In the genomic region with DNA sequence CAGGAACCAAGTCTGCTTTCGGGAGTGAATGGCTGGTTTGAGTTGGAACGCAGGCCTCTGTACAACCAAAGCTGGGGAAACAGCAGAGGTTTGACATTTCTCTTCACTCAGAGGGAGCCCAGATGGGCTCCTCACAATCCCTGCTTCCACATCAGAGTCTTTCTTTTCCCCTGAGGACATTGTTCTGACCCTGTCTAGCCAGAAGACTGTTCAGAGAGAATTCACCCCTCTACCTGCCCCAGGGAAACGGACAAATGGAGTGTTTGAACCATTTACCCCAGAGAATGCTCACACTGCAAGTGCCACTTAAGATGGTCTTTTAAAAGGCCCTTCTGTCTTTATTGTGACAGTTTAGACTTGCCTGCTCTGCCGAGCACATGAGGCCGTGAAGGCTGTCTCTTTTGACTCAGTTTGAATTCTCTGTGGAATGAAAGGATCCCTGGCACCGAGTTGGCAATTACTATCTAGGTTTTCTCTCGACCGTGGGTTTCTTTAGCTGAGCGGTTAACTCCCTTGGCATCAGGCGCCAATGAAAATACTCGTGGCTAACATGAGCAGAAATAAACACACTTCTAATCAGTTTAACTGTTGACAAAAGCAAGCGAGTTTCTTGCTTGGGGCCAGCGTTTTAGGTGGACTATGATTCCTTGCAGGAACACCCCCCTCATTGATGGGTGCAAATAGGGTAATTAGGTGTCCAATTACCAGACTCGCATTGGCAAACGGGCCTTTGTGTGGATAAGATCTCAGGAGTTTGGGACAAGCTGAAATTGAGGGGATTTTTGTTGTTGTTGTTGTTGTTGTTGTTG, we compare ENCODE assay signal across 21 mouse cellular contexts.
A peak's percentile ranks its signal among the peaks of the same experiment; 100 is the strongest.
DNase-seq lines count a peak whose midpoint lies in the region; ATAC-seq and TF ChIP-seq lines count a peak whose summit lies in the region.
"Had no signal": no experiment of that assay in that cellular context is flagged by ENCODE, and none has a peak within 500 bp of the region (broad histone marks: within the 10 kb centered on the region; RNA-seq: fewer than 3 reads in every experiment).

No protein-coding gene starts in this region.

- peak; percentile 15 for DNase-seq in embryo, embryonic 10.5 days (ENCODE audit: low spot score)
- no peak for DNase-seq in embryo, embryonic 9.5 days (ENCODE audit: extremely low spot score)
- peak; percentile 12 for DNase-seq in midbrain, embryonic 14.5 days
- no peak for DNase-seq in midbrain, embryonic 10.5 days (ENCODE audit: low spot score)
- no peak for DNase-seq in liver, postnatal 0 days
- no peak for DNase-seq in lung, postnatal 10 days
- DNase-seq: adrenal gland, postnatal 14 days; cerebellum, adult 9-11 months; gastrocnemius, adult 2 months; heart, postnatal 10 days; liver; thymus, adult 18-20 months; thymus, postnatal 36 days had no signal

- H3K4me1 ChIP-seq in midbrain, embryonic 14.5 days (ENCODE audit: control insufficient read depth, insufficient read depth, low read length), result peaks cover 6% of the 10 kb centered on the region; the same call in 1 of the 2 replicates
- H3K4me1 ChIP-seq in midbrain, embryonic 10.5 days, result peaks cover 7% of the 10 kb centered on the region
- peaks cover 8% of the 10 kb centered on the region for H3K4me1 ChIP-seq in forebrain, embryonic 16.5 days (replicated peaks; ENCODE audit: control insufficient read depth, insufficient read depth, low read length)
- no peaks in the 10 kb centered on the region for H3K4me1 ChIP-seq in liver, postnatal 0 days (ENCODE audit: insufficient read depth)
- H3K4me1 ChIP-seq: embryonic facial prominence, embryonic 12.5 days; heart, embryonic 12.5 days had no signal

- 47% methylated on average over 15 of the region's 15 CpGs for WGBS in midbrain, embryonic 14.5 days
- WGBS in midbrain, embryonic 10.5 days, result 51% methylated on average over 15 of the region's 15 CpGs
- 5% methylated on average over 15 of the region's 15 CpGs for WGBS in forebrain, embryonic 16.5 days
- WGBS in liver, postnatal 0 days (ENCODE audit: insufficient replicate concordance), result 48% methylated on average over 15 of the region's 15 CpGs

- H3K4me3 ChIP-seq in midbrain, embryonic 14.5 days (replicated peaks; ENCODE audit: low read depth, low read length), result no peak overlapping the region
- H3K4me3 ChIP-seq in midbrain, embryonic 10.5 days, result no peak overlapping the region
- H3K4me3 ChIP-seq in forebrain, embryonic 16.5 days (replicated peaks; ENCODE audit: low read length), result no peak overlapping the region
- no peak overlapping the region for H3K4me3 ChIP-seq in liver, postnatal 0 days (ENCODE audit: low read depth, low read length)
- H3K4me3 ChIP-seq: embryonic facial prominence, embryonic 12.5 days; erythroblast, embryonic 14.5 days; gastrocnemius, adult 2 months; heart, embryonic 12.5 days; limb, embryonic 10.5 days; midbrain, embryonic 12.5 days had no signal

- ATAC-seq in midbrain, embryonic 14.5 days (ENCODE audit: low FRiP score, low TSS enrichment), result no peak
- peak; percentile 84 for ATAC-seq in forebrain, embryonic 16.5 days
- no peak for ATAC-seq in liver, postnatal 0 days
- ATAC-seq: intestine, postnatal 0 days; lung, postnatal 0 days had no signal

- no peak overlapping the region for H3K27ac ChIP-seq in midbrain, embryonic 14.5 days (replicated peaks; ENCODE audit: low read depth, low read length)
- no peak overlapping the region for H3K27ac ChIP-seq in midbrain, embryonic 10.5 days (replicated peaks)
- peak overlapping the region; percentile 56 for H3K27ac ChIP-seq in forebrain, embryonic 16.5 days (ENCODE audit: low read length)
- no peak overlapping the region for H3K27ac ChIP-seq in liver, postnatal 0 days (ENCODE audit: low read depth)
- H3K27ac ChIP-seq: embryonic facial prominence, embryonic 12.5 days; gastrocnemius, adult 2 months; limb, embryonic 10.5 days; midbrain, embryonic 12.5 days had no signal

- H3K9ac ChIP-seq in midbrain, embryonic 14.5 days (replicated peaks; ENCODE audit: low read length), result no peak overlapping the region
- no peak overlapping the region for H3K9ac ChIP-seq in forebrain, embryonic 16.5 days (replicated peaks; ENCODE audit: low read depth, low read length)
- no peak overlapping the region for H3K9ac ChIP-seq in liver, postnatal 0 days (replicated peaks)
- H3K9ac ChIP-seq: embryonic facial prominence, embryonic 12.5 days; heart, embryonic 12.5 days; midbrain, embryonic 12.5 days had no signal

- no peaks in the 10 kb centered on the region for H3K36me3 ChIP-seq in midbrain, embryonic 14.5 days (ENCODE audit: control insufficient read depth, insufficient read depth, low read length)
- H3K36me3 ChIP-seq in midbrain, embryonic 10.5 days, result no peaks in the 10 kb centered on the region
- no peaks in the 10 kb centered on the region for H3K36me3 ChIP-seq in forebrain, embryonic 16.5 days (ENCODE audit: control insufficient read depth, insufficient read depth)
- no peaks in the 10 kb centered on the region for H3K36me3 ChIP-seq in liver, postnatal 0 days (replicated peaks; ENCODE audit: insufficient read depth, low read length)
- H3K36me3 ChIP-seq: embryonic facial prominence, embryonic 12.5 days; heart, embryonic 12.5 days; limb, embryonic 10.5 days; midbrain, embryonic 12.5 days had no signal

- H3K4me2 ChIP-seq in midbrain, embryonic 14.5 days (ENCODE audit: low read length), result no peak overlapping the region
- peak overlapping the region; percentile 14; the same call in 1 of the 2 replicates for H3K4me2 ChIP-seq in forebrain, embryonic 16.5 days (ENCODE audit: low read length)
- H3K4me2 ChIP-seq in liver, postnatal 0 days (ENCODE audit: low read depth, low read length), result no peak overlapping the region
- H3K4me2 ChIP-seq: embryonic facial prominence, embryonic 12.5 days; heart, embryonic 12.5 days; midbrain, embryonic 12.5 days had no signal

- TF ChIP-seq CTCF in liver, postnatal 0 days (IDR thresholded peaks at IDR 0.05; ENCODE audit: low read depth), result no peak

- peaks cover 9% of the 10 kb centered on the region for H3K27me3 ChIP-seq in midbrain, embryonic 14.5 days (ENCODE audit: control insufficient read depth, insufficient read depth, low read length)
- H3K27me3 ChIP-seq in midbrain, embryonic 10.5 days (ENCODE audit: low read depth, poor library complexity, severe bottlenecking), result peaks cover 8% of the 10 kb centered on the region; the same call in 1 of the 2 replicates
- no peaks in the 10 kb centered on the region for H3K27me3 ChIP-seq in forebrain, embryonic 16.5 days (replicated peaks; ENCODE audit: control insufficient read depth, insufficient read depth, low read length)
- H3K27me3 ChIP-seq in liver, postnatal 0 days (ENCODE audit: insufficient read depth, low read length), result no peaks in the 10 kb centered on the region
- H3K27me3 ChIP-seq: embryonic facial prominence, embryonic 12.5 days; heart, embryonic 12.5 days had no signal

- TF ChIP-seq EP300 in liver, postnatal 0 days (IDR thresholded peaks at IDR 0.05; ENCODE audit: low read depth), result no peak

- H3K9me3 ChIP-seq in midbrain, embryonic 14.5 days (ENCODE audit: control insufficient read depth, low read length), result no peaks in the 10 kb centered on the region
- no peaks in the 10 kb centered on the region for H3K9me3 ChIP-seq in midbrain, embryonic 10.5 days (replicated peaks)
- H3K9me3 ChIP-seq in forebrain, embryonic 16.5 days (ENCODE audit: control insufficient read depth, low read length), result no peaks in the 10 kb centered on the region
- H3K9me3 ChIP-seq in liver, postnatal 0 days (ENCODE audit: low read length), result no peaks in the 10 kb centered on the region
- H3K9me3 ChIP-seq: embryonic facial prominence, embryonic 12.5 days; heart, embryonic 12.5 days; limb, embryonic 10.5 days; midbrain, embryonic 12.5 days had no signal

Comparison
In these comparisons a context has a peak if more than half of its experiments do, and no peak if none do; other contexts are left out.
1. DNase-seq: peak in embryo, embryonic 10.5 days (single experiment) and midbrain, embryonic 14.5 days (single experiment); none in embryo, embryonic 9.5 days (single experiment), midbrain, embryonic 10.5 days (single experiment), liver, postnatal 0 days (single experiment) and lung, postnatal 10 days (single experiment).